Mouse (Mus musculus): Measurements from ENCODE around the gene Ints3. TPM values are rescaled to one million over a fixed set of nuclear protein-coding genes. Genes with fewer than 3 reads are reported as not detected.

The Ints3 gene
- polyA plus RNA-seq (2015; fragmentation: Nextera tagmentation; extraction: Ambion mirVana): 31.0 and 31.1 TPM in 2 replicates

- Histone ChIP-seq H3K36me3 (no peaks in the 10 kb centered on the region), H3K4me2 (peak within 1 kb of the TSS; percentile 95), H3K4me3 (peak within 1 kb of the TSS; percentile 81), H3K9me3 (no peaks in the 10 kb centered on the region), H3K4me1 (peaks cover 21% of the 10 kb centered on the region), H3K9ac (peak within 1 kb of the TSS; percentile 91), H3K27ac (peak within 1 kb of the TSS; percentile 96), H3K27me3 (no peaks in the 10 kb centered on the region)
- ATAC-seq (ENCODE audit: insufficient number of reproducible peaks, insufficient read depth, low FRiP score, low TSS enrichment, low read depth): peak; percentile 99
- under 1% methylated on average over 52 of the region's 52 CpGs for WGBS
Observed at GRCm38 (mm10) chr3:90433381-90434020, at the start of gene Ints3. Gene Ints3 (minus strand): TSS chr3:90433622.

DNA sequence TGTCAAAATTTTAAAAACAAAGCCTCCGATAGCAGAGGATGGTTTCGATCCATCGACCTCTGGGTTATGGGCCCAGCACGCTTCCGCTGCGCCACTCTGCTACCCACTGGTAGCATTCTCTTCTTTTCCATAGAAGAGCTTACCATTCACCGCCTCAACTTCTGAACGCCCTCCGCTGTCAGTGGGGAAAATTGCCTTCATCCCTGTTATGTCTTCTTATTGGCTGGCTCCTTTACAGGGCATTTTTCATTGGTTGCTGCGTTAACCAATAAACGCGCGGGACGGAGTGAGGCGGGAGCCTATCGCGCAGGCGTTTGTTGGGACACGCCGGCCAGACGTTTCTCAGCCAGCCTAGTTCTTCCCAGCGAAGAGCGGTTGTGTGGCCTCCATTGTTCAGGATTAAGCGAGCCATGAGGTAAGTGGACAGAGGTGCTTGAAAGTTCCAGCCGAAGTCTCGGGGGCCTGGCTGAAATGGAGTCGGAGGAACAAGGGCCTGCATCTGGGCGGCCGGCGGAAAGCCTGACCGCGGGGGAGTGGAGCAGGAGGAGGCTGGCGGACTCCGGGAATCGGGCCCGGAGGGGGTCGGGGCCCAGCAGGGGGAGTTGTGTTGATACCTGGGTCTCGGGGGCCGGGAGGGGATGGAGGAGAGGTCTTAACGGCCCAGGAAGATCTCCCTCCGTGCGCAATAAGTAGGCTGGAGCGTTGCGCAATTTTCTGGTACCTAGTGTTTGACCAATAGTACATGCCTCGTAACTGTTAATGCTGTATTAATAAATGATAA is 42.6 kb upstream of the Ints3 start, which contains the start of gene Ilf2:
Gene Ilf2 (plus strand): TSS at position 296 of the 781 bp plus-strand sequence.
- Histone ChIP-seq H3K4me3 (peak within 1 kb of the TSS; percentile 77), H3K9ac (peak within 1 kb of the TSS; percentile 93), H3K9me3 (no peaks in the 10 kb centered on the region), H3K4me1 (peaks cover 8% of the 10 kb centered on the region), H3K4me2 (peak within 1 kb of the TSS; percentile 75), H3K27me3 (no peaks in the 10 kb centered on the region), H3K27ac (peak within 1 kb of the TSS; percentile 94), H3K36me3 (peaks cover 34% of the 10 kb centered on the region)
- under 1% methylated on average over 45 of the region's 45 CpGs for WGBS
- ATAC-seq (ENCODE audit: insufficient number of reproducible peaks, insufficient read depth, low FRiP score, low TSS enrichment, low read depth): peak; percentile 100

- Histone ChIP-seq H3K4me1 (peaks cover 8% of the 10 kb centered on the region), H3K4me3 (peak overlapping the region; percentile 37), H3K4me2 (peak overlapping the region; percentile 40), H3K27me3 (no peaks in the 10 kb centered on the region), H3K9ac (no peak overlapping the region), H3K9me3 (no peaks in the 10 kb centered on the region), H3K36me3 (peaks cover 27% of the 10 kb centered on the region), H3K27ac (no peak overlapping the region)
- peak; percentile 2; the same call in 1 of the 2 replicates for ATAC-seq (ENCODE audit: insufficient number of reproducible peaks, insufficient read depth, low FRiP score, low TSS enrichment, low read depth)
- 39% methylated on average over 16 of the region's 16 CpGs for WGBS
Observed at GRCm38 (mm10) chr3:90475151-90475830, 41.9 kb upstream of the Ints3 start.

DNA sequence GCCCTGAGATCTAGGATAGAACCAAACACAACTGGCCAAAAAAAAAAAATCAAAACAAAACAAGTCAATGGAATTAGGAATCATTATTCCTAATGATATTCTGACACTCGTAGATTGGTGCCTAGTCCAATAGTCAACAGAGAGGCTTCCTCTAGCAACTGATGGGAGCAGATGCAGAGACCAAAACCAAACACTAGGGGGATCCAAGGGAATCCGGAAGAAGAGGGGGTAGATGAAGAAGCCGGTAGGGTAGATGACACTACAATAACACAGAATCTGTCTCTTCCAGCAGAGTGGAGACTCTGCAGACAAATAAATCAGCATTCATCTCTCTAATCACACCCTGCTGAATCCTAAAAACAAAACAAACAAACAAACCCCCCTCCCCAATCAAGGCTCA is 38.8 kb upstream of the Ints3 start:
- H3K9me3 ChIP-seq: no peaks in the 10 kb centered on the region
- H3K27me3 ChIP-seq: no peaks in the 10 kb centered on the region
- H3K36me3 ChIP-seq: no peaks in the 10 kb centered on the region
- no peak overlapping the region for H3K4me3 ChIP-seq
- 33% methylated on average over 3 of the region's 3 CpGs for WGBS
- no peak overlapping the region for H3K9ac ChIP-seq
- peaks cover 5% of the 10 kb centered on the region for H3K4me1 ChIP-seq
- no peak overlapping the region for H3K4me2 ChIP-seq
- no peak overlapping the region for H3K27ac ChIP-seq
- no peak for ATAC-seq (ENCODE audit: insufficient number of reproducible peaks, insufficient read depth, low FRiP score, low TSS enrichment, low read depth)

DNA sequence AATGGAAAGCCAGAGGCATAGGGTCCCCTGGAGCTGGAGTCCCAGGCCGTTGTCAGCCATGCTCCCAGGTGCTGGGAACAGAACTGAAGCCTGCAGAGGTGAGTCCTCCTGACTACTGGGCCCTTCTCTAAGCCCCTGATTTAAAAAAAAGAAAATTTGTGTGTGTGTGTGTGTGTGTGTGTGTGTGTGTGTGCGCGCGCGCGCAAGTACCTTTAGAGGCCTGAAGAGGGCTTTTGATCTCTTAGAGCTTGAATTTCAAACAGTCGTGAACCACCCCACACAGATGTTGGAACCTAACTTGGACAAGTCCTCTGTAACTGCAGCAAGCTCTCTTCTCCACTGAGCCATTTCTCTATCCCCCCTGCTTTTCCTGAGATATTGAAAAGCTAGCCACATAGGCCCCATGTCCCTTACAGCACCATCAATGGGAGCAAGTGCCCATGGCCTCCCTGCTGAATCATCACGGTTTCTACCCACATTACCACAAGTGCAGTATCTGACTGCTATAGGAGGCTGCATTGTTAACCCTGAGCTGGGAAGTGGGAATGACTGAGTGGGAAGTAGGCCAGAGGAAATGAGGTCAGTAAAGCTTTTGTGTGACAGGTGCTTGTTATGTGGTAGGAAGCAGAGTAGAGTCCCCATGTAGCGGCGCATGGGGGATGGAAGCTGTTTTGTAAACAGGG is 34.3 kb upstream of the Ints3 start:
- WGBS: 93% methylated on average over 10 of the region's 10 CpGs

GRCm38 (mm10) chr3:90466311-90466766 is 32.9 kb upstream of the Ints3 start:
- Histone ChIP-seq H3K36me3 (no peaks in the 10 kb centered on the region), H3K4me1 (peaks cover 17% of the 10 kb centered on the region), H3K27ac (no peak overlapping the region), H3K9me3 (no peaks in the 10 kb centered on the region), H3K4me3 (peak overlapping the region; percentile 57), H3K9ac (peak overlapping the region; percentile 70), H3K4me2 (peak overlapping the region; percentile 97), H3K27me3 (peaks cover 50% of the 10 kb centered on the region)
- WGBS: under 1% methylated on average over 15 of the region's 15 CpGs
- no peak for ATAC-seq (ENCODE audit: insufficient number of reproducible peaks, insufficient read depth, low FRiP score, low TSS enrichment, low read depth)

More for the DNA sequence above, 34.3 kb upstream of the Ints3 start:
- Histone ChIP-seq H3K9me3 (no peaks in the 10 kb centered on the region), H3K27me3 (peaks cover 36% of the 10 kb centered on the region), H3K4me1 (peaks cover 17% of the 10 kb centered on the region), H3K9ac (no peak overlapping the region), H3K4me3 (no peak overlapping the region), H3K4me2 (no peak overlapping the region), H3K36me3 (no peaks in the 10 kb centered on the region), H3K27ac (no peak overlapping the region)
- no peak for ATAC-seq (ENCODE audit: insufficient number of reproducible peaks, insufficient read depth, low FRiP score, low TSS enrichment, low read depth)

DNA sequence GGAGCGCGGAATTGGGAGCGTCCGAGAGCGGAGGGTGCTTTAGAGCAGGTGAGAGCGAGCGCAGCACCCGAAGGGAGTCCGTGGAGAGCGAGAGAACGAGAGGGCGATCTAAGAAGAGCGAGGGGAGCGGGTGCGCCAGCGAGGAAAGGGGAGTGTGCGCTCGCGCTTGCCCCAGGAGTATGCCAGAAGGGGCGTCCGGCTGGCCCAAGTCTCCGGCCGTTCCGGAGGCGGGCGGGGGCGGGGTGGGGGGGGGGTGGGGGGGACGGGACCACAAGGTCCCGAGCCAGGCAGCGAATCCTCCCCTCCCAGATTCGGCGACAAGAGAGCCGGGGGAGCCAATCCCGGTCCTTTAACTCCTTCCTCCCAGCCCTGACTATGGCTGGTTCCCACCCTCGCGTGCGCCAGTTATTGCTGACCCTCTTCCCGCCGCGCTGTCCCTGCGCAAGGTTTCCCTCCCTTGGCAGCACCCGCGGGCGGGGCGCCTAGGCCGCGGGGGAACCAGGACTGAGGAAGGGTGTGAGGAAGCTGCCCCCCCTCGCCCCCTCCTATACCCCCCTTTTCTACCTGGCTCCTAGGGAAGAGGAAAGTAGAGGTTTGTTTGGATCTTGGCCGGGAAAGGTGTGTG is 32.4 kb upstream of the Ints3 start, which contains the start of gene Npr1:
Gene Npr1 (minus strand): TSS at position 181 of the 625 bp plus-strand sequence.
- no peaks in the 10 kb centered on the region for H3K9me3 ChIP-seq
- peaks cover 56% of the 10 kb centered on the region for H3K27me3 ChIP-seq
- peaks cover 17% of the 10 kb centered on the region for H3K4me1 ChIP-seq
- WGBS: 1% methylated on average over 28 of the region's 49 CpGs
- peak within 1 kb of the TSS; percentile 70 for H3K9ac ChIP-seq
- no peak within 1 kb of the TSS for H3K27ac ChIP-seq
- H3K4me3 ChIP-seq: peak within 1 kb of the TSS; percentile 57
- H3K36me3 ChIP-seq: no peaks in the 10 kb centered on the region
- peak within 1 kb of the TSS; percentile 97 for H3K4me2 ChIP-seq
- ATAC-seq (ENCODE audit: insufficient number of reproducible peaks, insufficient read depth, low FRiP score, low TSS enrichment, low read depth): no peak

DNA sequence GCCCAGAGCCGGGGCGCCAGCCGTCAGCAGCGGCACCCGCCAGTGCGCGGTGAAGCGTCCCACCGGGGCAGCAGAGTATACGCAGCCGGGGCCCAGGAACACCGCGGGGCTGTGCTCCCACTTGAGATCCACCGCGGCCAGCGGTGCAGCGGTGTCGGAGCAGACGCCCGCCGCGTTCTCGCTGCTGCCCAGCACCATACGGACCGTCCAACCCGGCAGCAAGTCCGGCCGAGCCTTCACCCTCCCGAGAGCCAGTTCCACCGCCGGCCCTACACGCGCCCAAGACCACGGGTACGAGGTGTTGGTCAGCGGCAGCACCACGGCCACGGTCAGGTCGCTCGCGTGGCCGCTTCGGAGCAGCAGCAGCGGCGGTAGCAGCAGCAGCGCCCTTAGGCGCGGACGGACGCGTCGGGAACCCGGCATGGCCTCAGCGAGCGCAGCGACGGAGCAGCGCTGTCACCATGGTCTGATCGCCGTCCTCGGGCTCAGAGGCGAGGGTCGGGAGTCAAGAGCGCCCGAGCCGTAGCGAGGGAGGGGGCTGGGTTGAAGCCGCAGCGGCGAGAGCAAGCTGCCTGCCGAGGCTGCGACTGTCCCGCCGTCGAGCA is 31.8 kb upstream of the Ints3 start:
- H3K9me3 ChIP-seq: no peaks in the 10 kb centered on the region
- peaks cover 58% of the 10 kb centered on the region for H3K27me3 ChIP-seq
- peak overlapping the region; percentile 57 for H3K4me3 ChIP-seq
- H3K4me2 ChIP-seq: peak overlapping the region; percentile 97
- WGBS: 2% methylated on average over 75 of the region's 75 CpGs
- no peak for ATAC-seq (ENCODE audit: insufficient number of reproducible peaks, insufficient read depth, low FRiP score, low TSS enrichment, low read depth)
- H3K27ac ChIP-seq: no peak overlapping the region
- H3K4me1 ChIP-seq: peaks cover 17% of the 10 kb centered on the region
- H3K9ac ChIP-seq: peak overlapping the region; percentile 70
- no peaks in the 10 kb centered on the region for H3K36me3 ChIP-seq

GRCm38 (mm10) chr3:90464552-90465080 is 31.2 kb upstream of the Ints3 start:
- Histone ChIP-seq H3K27me3 (peaks cover 58% of the 10 kb centered on the region), H3K4me2 (peak overlapping the region; percentile 97), H3K9ac (peak overlapping the region; percentile 70), H3K27ac (no peak overlapping the region), H3K4me1 (peaks cover 17% of the 10 kb centered on the region), H3K36me3 (no peaks in the 10 kb centered on the region), H3K9me3 (no peaks in the 10 kb centered on the region), H3K4me3 (peak overlapping the region; percentile 57)
- 10% methylated on average over 37 of the region's 37 CpGs for WGBS
- ATAC-seq (ENCODE audit: insufficient number of reproducible peaks, insufficient read depth, low FRiP score, low TSS enrichment, low read depth): no peak

- no peak overlapping the region for H3K4me2 ChIP-seq
- peaks cover 58% of the 10 kb centered on the region for H3K27me3 ChIP-seq
- H3K4me1 ChIP-seq: peaks cover 17% of the 10 kb centered on the region
- WGBS: 33% methylated on average over 7 of the region's 7 CpGs
- H3K27ac ChIP-seq: no peak overlapping the region
- H3K4me3 ChIP-seq: no peak overlapping the region
- no peaks in the 10 kb centered on the region for H3K36me3 ChIP-seq
- no peaks in the 10 kb centered on the region for H3K9me3 ChIP-seq
- H3K9ac ChIP-seq: 0 out of 2 replicates have a peak overlapping the region, but pooled peaks have one; percentile 21
- no peak for ATAC-seq (ENCODE audit: insufficient number of reproducible peaks, insufficient read depth, low FRiP score, low TSS enrichment, low read depth)
Observed at GRCm38 (mm10) chr3:90462579-90462978, 29.2 kb upstream of the Ints3 start.

Data from embryonic facial prominence, embryonic 13.5 days (tissue).